Mouse (Mus musculus) CH12.LX (cell line): Measurements from ENCODE around the gene Mvb12b.

Experiments used
- CTCF ChIP-seq, 2 experiments: IDR thresholded peaks in 1 of 2; conservative IDR thresholded peaks in 1 of 2; 2 replicates each; pipeline ENCODE4 v1.5.1; 2011 to 2012; ENCODE audit warnings: low read depth in 2 of 2, low read length in 2 of 2, improper control_type of control experiment in 1 of 2, inconsistent platforms in 1 of 2, mild to moderate bottlenecking in 1 of 2, moderate library complexity in 1 of 2
- EP300 ChIP-seq: IDR thresholded peaks from 2 replicates; pipeline ENCODE4 v1.6.1; 2011; ENCODE audit warnings: low read length, improper control_type of control experiment
- HCFC1 ChIP-seq: IDR thresholded peaks from 2 replicates; pipeline ENCODE4 v1.6.1; 2012; ENCODE audit warnings: low read depth, mild to moderate bottlenecking, inconsistent platforms, low read length, improper control_type of control experiment
- JUND ChIP-seq: conservative IDR thresholded peaks from 2 replicates; pipeline ENCODE4 v1.6.1; 2011; ENCODE audit warnings: low read depth, low read length, improper control_type of control experiment
- MAX ChIP-seq: IDR thresholded peaks from 2 replicates; pipeline ENCODE4 v1.6.1; 2011; ENCODE audit warnings: low read length, improper control_type of control experiment
- POLR2A ChIP-seq: IDR thresholded peaks from 2 replicates; pipeline ENCODE4 v1.6.1; 2011; ENCODE audit warnings: low read depth, mild to moderate bottlenecking, improper control_type of control experiment, low read length
- POLR2AphosphoS2 ChIP-seq: IDR thresholded peaks from 2 replicates; pipeline ENCODE4 v1.6.1; 2011; ENCODE audit warnings: low read depth, low read length, improper control_type of control experiment
- SIN3A ChIP-seq: IDR thresholded peaks from 2 replicates; pipeline ENCODE4 v1.6.1; 2012; ENCODE audit warnings: low read length, improper control_type of control experiment, inconsistent platforms
- ZKSCAN1 ChIP-seq: IDR thresholded peaks from 2 replicates; pipeline ENCODE4 v1.6.1; 2012; ENCODE audit warnings: low read depth, inconsistent platforms, low read length, improper control_type of control experiment, borderline replicate concordance

DNA sequence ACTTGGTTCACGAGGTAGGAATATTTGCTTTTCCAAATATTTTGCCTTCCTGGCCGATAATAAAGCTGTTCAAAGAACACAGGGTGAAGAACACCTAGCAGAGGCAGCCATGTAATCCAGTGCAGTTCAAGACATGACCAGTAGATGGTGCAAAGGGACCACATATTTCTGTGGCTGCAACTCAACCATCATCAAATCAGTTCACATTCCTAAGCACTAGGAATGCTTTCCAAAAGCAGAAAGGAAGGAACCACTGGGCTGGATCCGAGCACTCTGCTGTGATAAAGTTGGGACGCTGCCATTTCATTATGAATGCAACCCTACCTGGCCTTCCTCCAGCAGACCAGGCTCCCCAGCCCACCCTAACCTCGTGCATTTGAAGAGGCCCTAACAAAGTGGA lies 141.3 kb downstream of the Mvb12b start:
- TF ChIP-seq CTCF (conservative IDR thresholded peaks at IDR 0.05 in 1 of 2, IDR thresholded peaks at IDR 0.05 in 1 of 2; ENCODE audit: low read depth in 2 of 2, low read length in 2 of 2): peak; percentile 91 to 98
- TF ChIP-seq EP300: no peak
- no peak for TF ChIP-seq HCFC1
- no peak for TF ChIP-seq MAX
- 0 out of 2 replicates have a peak, but pooled peaks have one; percentile 16 for TF ChIP-seq JUND
- TF ChIP-seq POLR2A: no peak
- no peak for TF ChIP-seq POLR2AphosphoS2
- TF ChIP-seq SIN3A: no peak
- TF ChIP-seq ZKSCAN1: no peak
